Mouse (Mus musculus): ENCODE measurements around the gene Cacna1s.
A peak's percentile ranks its signal among the peaks of the same experiment; 100 is the strongest.

The Cacna1s gene

GRCm38 (mm10) chr1:136138191-136138830, 85.8 kb downstream of the Cacna1s start:
- no peak for DNase-seq

- DNase-seq, result peak; percentile 91 to 93
Observed at GRCm38 (mm10) chr1:136139990-136140640, 87.6 kb downstream of the Cacna1s start.

- peak; percentile 31 to 54 for DNase-seq
Observed at GRCm38 (mm10) chr1:136141176-136141950, 88.8 kb downstream of the Cacna1s start.

- DNase-seq, result peak in 1 of 2 experiments; percentile 36
Observed at GRCm38 (mm10) chr1:136142336-136142735, 89.8 kb downstream of the Cacna1s start.

GRCm38 (mm10) chr1:136143514-136143913, 91.0 kb downstream of the Cacna1s start:
- DNase-seq, result no peak

GRCm38 (mm10) chr1:136149702-136150101, 97.2 kb downstream of the Cacna1s start:
- DNase-seq, result no peak

- no peak for DNase-seq
Observed at GRCm38 (mm10) chr1:136151371-136151770, 98.8 kb downstream of the Cacna1s start.

- no peak for DNase-seq
Observed at GRCm38 (mm10) chr1:136156304-136156703, 103.8 kb downstream of the Cacna1s start.

GRCm38 (mm10) chr1:136156951-136157350, 104.4 kb downstream of the Cacna1s start:
- DNase-seq, result no peak

GRCm38 (mm10) chr1:136159830-136160229, 107.3 kb downstream of the Cacna1s start:
- DNase-seq, result no peak

GRCm38 (mm10) chr1:136160297-136160696, 107.7 kb downstream of the Cacna1s start:
- no peak for DNase-seq

- no peak for DNase-seq
Observed at GRCm38 (mm10) chr1:136160930-136161329, 108.4 kb downstream of the Cacna1s start.

- no peak for DNase-seq
Observed at GRCm38 (mm10) chr1:136161333-136161921, 108.9 kb downstream of the Cacna1s start.

GRCm38 (mm10) chr1:136165436-136165835, 112.9 kb downstream of the Cacna1s start:
- no peak for DNase-seq

- peak; percentile 27 to 44 for DNase-seq
Observed at GRCm38 (mm10) chr1:136167657-136168056, 115.1 kb downstream of the Cacna1s start.
